Mouse (Mus musculus) CH12.LX (cell line): ENCODE measurements around the gene Maml2. TPM values are rescaled to one million over a fixed set of nuclear protein-coding genes. Genes with fewer than 3 reads are reported as not detected.

Experiments
- DNase-seq: peaks from one replicate; pipeline ENCODE4 v3.0.0-alpha.2; 2013; ENCODE audit errors: extremely low read depth
- H3K27ac ChIP-seq: 2 replicates; pipeline ENCODE4 v1.5.1; 2012; ENCODE audit warnings: low read depth, mild to moderate bottlenecking, control low read depth, moderate library complexity; ENCODE audit not compliant: insufficient read depth
- H3K27me3 ChIP-seq: replicated peaks from 2 replicates; pipeline ENCODE3; 2012; ENCODE audit warnings: inconsistent platforms
- H3K36me3 ChIP-seq, 2 experiments: replicated peaks in 1 of 2; 2 replicates each; pipeline versions ENCODE3 to v1.6.1; 2012; ENCODE audit warnings: inconsistent platforms in 1 of 2, low read length in 1 of 2, mild to moderate bottlenecking in 1 of 2, mixed read lengths in 1 of 2, moderate library complexity in 1 of 2; ENCODE audit not compliant: control insufficient read depth in 1 of 2, insufficient read depth in 1 of 2
- H3K4me1 ChIP-seq, 2 experiments: 2 replicates each; pipeline ENCODE4 v1.6.1; 2012; ENCODE audit warnings: inconsistent platforms in 1 of 2, moderate library complexity in 1 of 2; ENCODE audit not compliant: insufficient read depth in 2 of 2, control insufficient read depth in 1 of 2
- H3K4me2 ChIP-seq: 2 replicates; pipeline ENCODE4 v1.6.1; 2012; ENCODE audit warnings: low read depth, mild to moderate bottlenecking, control low read depth; ENCODE audit not compliant: poor library complexity, insufficient read depth, severe bottlenecking
- H3K4me3 ChIP-seq, 3 experiments: fragments of 150-350 bp in 1 of 3; sonication (generic) in 1 of 3; replicated peaks in 1 of 3; 2 replicates each; pipeline versions ENCODE3 to v1.5.1; 2011 to 2012; ENCODE audit warnings: low read depth in 2 of 3, low read length in 2 of 3, mild to moderate bottlenecking in 2 of 3, moderate library complexity in 2 of 3, control low read depth in 1 of 3, improper control_type of control experiment in 1 of 3, inconsistent platforms in 1 of 3, mixed read lengths in 1 of 3; ENCODE audit not compliant: poor library complexity in 1 of 3
- H3K79me2 ChIP-seq: replicated peaks from 2 replicates; pipeline ENCODE4 v1.6.1; 2012; ENCODE audit warnings: mild to moderate bottlenecking, moderate library complexity; ENCODE audit not compliant: control insufficient read depth, poor library complexity, insufficient read depth, severe bottlenecking; ENCODE audit errors: extremely low read depth
- H3K9ac ChIP-seq: 2 replicates; pipeline ENCODE4 v1.6.1; 2012; ENCODE audit warnings: low read depth, mild to moderate bottlenecking, control low read depth, moderate library complexity; ENCODE audit not compliant: insufficient read depth
- H3K9me3 ChIP-seq: replicated peaks from 2 replicates; pipeline ENCODE3; 2012; ENCODE audit warnings: low read length, inconsistent platforms, mixed read lengths
- BHLHE40 ChIP-seq: IDR thresholded peaks from 2 replicates; pipeline ENCODE4 v1.6.1; 2011; ENCODE audit warnings: mild to moderate bottlenecking, low read depth, low read length, improper control_type of control experiment
- CHD1 ChIP-seq: IDR thresholded peaks from 2 replicates; pipeline ENCODE4 v1.6.1; 2012; ENCODE audit warnings: low read depth, low read length, improper control_type of control experiment, inconsistent platforms
- CHD2 ChIP-seq: IDR thresholded peaks from 2 replicates; pipeline ENCODE4 v1.6.1; 2011; ENCODE audit warnings: low read length, improper control_type of control experiment
- CTCF ChIP-seq, 2 experiments: IDR thresholded peaks in 1 of 2; conservative IDR thresholded peaks in 1 of 2; 2 replicates each; pipeline ENCODE4 v1.5.1; 2011 to 2012; ENCODE audit warnings: low read depth in 2 of 2, low read length in 2 of 2, improper control_type of control experiment in 1 of 2, inconsistent platforms in 1 of 2, mild to moderate bottlenecking in 1 of 2, moderate library complexity in 1 of 2
- E2F4 ChIP-seq: IDR thresholded peaks from 2 replicates; pipeline ENCODE4 v1.6.1; 2011; ENCODE audit warnings: low read depth, low read length, improper control_type of control experiment; ENCODE audit not compliant: insufficient replicate concordance
- ELF1 ChIP-seq: IDR thresholded peaks from 2 replicates; pipeline ENCODE4 v1.6.1; 2014; ENCODE audit warnings: low read depth, mild to moderate bottlenecking, inconsistent platforms, low read length, improper control_type of control experiment
- EP300 ChIP-seq: IDR thresholded peaks from 2 replicates; pipeline ENCODE4 v1.6.1; 2011; ENCODE audit warnings: low read length, improper control_type of control experiment
- ETS1 ChIP-seq: conservative IDR thresholded peaks from 2 replicates; pipeline ENCODE4 v1.6.1; 2012; ENCODE audit warnings: low read depth, mild to moderate bottlenecking, inconsistent platforms, low read length, improper control_type of control experiment, moderate library complexity
- HCFC1 ChIP-seq: IDR thresholded peaks from 2 replicates; pipeline ENCODE4 v1.6.1; 2012; ENCODE audit warnings: low read depth, mild to moderate bottlenecking, inconsistent platforms, low read length, improper control_type of control experiment
- IRF4 ChIP-seq: IDR thresholded peaks from 2 replicates; pipeline ENCODE4 v1.6.1; 2014; ENCODE audit warnings: low read depth, mild to moderate bottlenecking, inconsistent platforms, low read length, improper control_type of control experiment
- JUN ChIP-seq: IDR thresholded peaks from 2 replicates; pipeline ENCODE4 v1.6.1; 2011; ENCODE audit warnings: low read depth, mild to moderate bottlenecking, low read length, improper control_type of control experiment, moderate library complexity; ENCODE audit not compliant: insufficient read depth
- JUND ChIP-seq: conservative IDR thresholded peaks from 2 replicates; pipeline ENCODE4 v1.6.1; 2011; ENCODE audit warnings: low read depth, low read length, improper control_type of control experiment
- KAT2A ChIP-seq: IDR thresholded peaks from 2 replicates; pipeline ENCODE4 v1.6.1; 2012; ENCODE audit warnings: low read length, improper control_type of control experiment, inconsistent platforms; ENCODE audit not compliant: insufficient replicate concordance
- MAFK ChIP-seq: IDR thresholded peaks from 2 replicates; pipeline ENCODE4 v1.6.1; 2011; ENCODE audit warnings: low read length, improper control_type of control experiment; ENCODE audit not compliant: insufficient replicate concordance
- MAX ChIP-seq: IDR thresholded peaks from 2 replicates; pipeline ENCODE4 v1.6.1; 2011; ENCODE audit warnings: low read length, improper control_type of control experiment
- MAZ ChIP-seq: IDR thresholded peaks from 2 replicates; pipeline ENCODE4 v1.6.1; 2012; ENCODE audit warnings: low read depth, mild to moderate bottlenecking, inconsistent platforms, low read length, improper control_type of control experiment, moderate library complexity
- MEF2A ChIP-seq: IDR thresholded peaks from 2 replicates; pipeline ENCODE4 v1.6.1; 2014; ENCODE audit warnings: low read depth, mild to moderate bottlenecking, inconsistent platforms, low read length, improper control_type of control experiment, borderline replicate concordance
- MXI1 ChIP-seq: IDR thresholded peaks from 2 replicates; pipeline ENCODE4 v1.6.1; 2011; ENCODE audit warnings: mild to moderate bottlenecking, low read depth, low read length, improper control_type of control experiment
- MYC ChIP-seq: IDR thresholded peaks from 2 replicates; pipeline ENCODE4 v1.6.1; 2011; ENCODE audit warnings: low read depth, mild to moderate bottlenecking, improper control_type of control experiment, low read length
- NELFE ChIP-seq: IDR thresholded peaks from 2 replicates; pipeline ENCODE4 v1.6.1; 2011; ENCODE audit warnings: low read depth, low read length, improper control_type of control experiment
- NRF1 ChIP-seq: IDR thresholded peaks from 2 replicates; pipeline ENCODE4 v1.6.1; 2014; ENCODE audit warnings: low read depth, mild to moderate bottlenecking, inconsistent platforms, low read length, improper control_type of control experiment, moderate library complexity
- PAX5 ChIP-seq: IDR thresholded peaks from 2 replicates; pipeline ENCODE4 v1.6.1; 2012; ENCODE audit warnings: low read length, inconsistent platforms, mixed read lengths
- POLR2A ChIP-seq: IDR thresholded peaks from 2 replicates; pipeline ENCODE4 v1.6.1; 2011; ENCODE audit warnings: low read depth, mild to moderate bottlenecking, improper control_type of control experiment, low read length
- POLR2AphosphoS2 ChIP-seq: IDR thresholded peaks from 2 replicates; pipeline ENCODE4 v1.6.1; 2011; ENCODE audit warnings: low read depth, low read length, improper control_type of control experiment
- RAD21 ChIP-seq: IDR thresholded peaks from 2 replicates; pipeline ENCODE4 v1.6.1; 2011; ENCODE audit warnings: low read depth, mild to moderate bottlenecking, low read length, improper control_type of control experiment, moderate library complexity
- RCOR1 ChIP-seq: conservative IDR thresholded peaks from 2 replicates; pipeline ENCODE4 v1.6.1; 2012; ENCODE audit warnings: low read depth, mild to moderate bottlenecking, inconsistent platforms, low read length, improper control_type of control experiment
- SIN3A ChIP-seq: IDR thresholded peaks from 2 replicates; pipeline ENCODE4 v1.6.1; 2012; ENCODE audit warnings: low read length, improper control_type of control experiment, inconsistent platforms
- SMC3 ChIP-seq: IDR thresholded peaks from 2 replicates; pipeline ENCODE4 v1.6.1; 2011; ENCODE audit warnings: low read depth, low read length, improper control_type of control experiment
- TBP ChIP-seq: conservative IDR thresholded peaks from 2 replicates; pipeline ENCODE4 v1.6.1; 2011; ENCODE audit warnings: low read depth, low read length, improper control_type of control experiment
- TCF12 ChIP-seq: IDR thresholded peaks from 2 replicates; pipeline ENCODE4 v1.6.1; 2014; ENCODE audit warnings: low read depth, mild to moderate bottlenecking, inconsistent platforms, low read length, improper control_type of control experiment
- USF1 ChIP-seq: IDR thresholded peaks from 2 replicates; pipeline ENCODE4 v1.6.1; 2014; ENCODE audit warnings: low read depth, mild to moderate bottlenecking, inconsistent platforms, low read length, improper control_type of control experiment
- USF2 ChIP-seq: conservative IDR thresholded peaks from 2 replicates; pipeline ENCODE4 v1.6.1; 2011; ENCODE audit warnings: low read depth, low read length, improper control_type of control experiment
- ZKSCAN1 ChIP-seq: IDR thresholded peaks from 2 replicates; pipeline ENCODE4 v1.6.1; 2012; ENCODE audit warnings: low read depth, inconsistent platforms, low read length, improper control_type of control experiment, borderline replicate concordance
- dilution Hi-C: fragments of 300-500 bp; cut with MboI; formaldehyde crosslinking; loops from 2 replicates; pipeline ENCODE4 v1.14.3; 2020; ENCODE audit warnings: low sequenced_read_pairs; ENCODE audit not compliant: extremely low pct_unique_long_range_greater_than_20kb, extremely low pct_ligation_motif_present
- in situ Hi-C: fragments of 300-500 bp; cut with MboI; formaldehyde crosslinking; loops from 3 replicates; pipeline ENCODE4 v1.14.3; 2019; ENCODE audit warnings: low sequenced_read_pairs, low pct_ligation_motif_present, low pct_unique_long_range_greater_than_20kb, mixed read lengths
- polyA plus RNA-seq: library from polyadenylated mRNA; unstranded; fragments of >175 nt; gene quantifications from 2 replicates; pipeline ENCODE4 v1.2.1, GENCODE M21; 2012; ENCODE audit warnings: low read depth; ENCODE audit not compliant: insufficient read length
- total RNA-seq, 2 experiments: library from RNA; depleted of rRNA; stranded (reverse); fragments of 300-350 nt in 1 of 2; fragments of >200 nt in 1 of 2; gene quantifications; 2 replicates each; pipeline ENCODE4 v1.2.3; 2012 to 2014

Gene Maml2
- total and polyA plus RNA-seq, 3 experiments: 5.9 to 9.1 (median 5.9) TPM

DNA sequence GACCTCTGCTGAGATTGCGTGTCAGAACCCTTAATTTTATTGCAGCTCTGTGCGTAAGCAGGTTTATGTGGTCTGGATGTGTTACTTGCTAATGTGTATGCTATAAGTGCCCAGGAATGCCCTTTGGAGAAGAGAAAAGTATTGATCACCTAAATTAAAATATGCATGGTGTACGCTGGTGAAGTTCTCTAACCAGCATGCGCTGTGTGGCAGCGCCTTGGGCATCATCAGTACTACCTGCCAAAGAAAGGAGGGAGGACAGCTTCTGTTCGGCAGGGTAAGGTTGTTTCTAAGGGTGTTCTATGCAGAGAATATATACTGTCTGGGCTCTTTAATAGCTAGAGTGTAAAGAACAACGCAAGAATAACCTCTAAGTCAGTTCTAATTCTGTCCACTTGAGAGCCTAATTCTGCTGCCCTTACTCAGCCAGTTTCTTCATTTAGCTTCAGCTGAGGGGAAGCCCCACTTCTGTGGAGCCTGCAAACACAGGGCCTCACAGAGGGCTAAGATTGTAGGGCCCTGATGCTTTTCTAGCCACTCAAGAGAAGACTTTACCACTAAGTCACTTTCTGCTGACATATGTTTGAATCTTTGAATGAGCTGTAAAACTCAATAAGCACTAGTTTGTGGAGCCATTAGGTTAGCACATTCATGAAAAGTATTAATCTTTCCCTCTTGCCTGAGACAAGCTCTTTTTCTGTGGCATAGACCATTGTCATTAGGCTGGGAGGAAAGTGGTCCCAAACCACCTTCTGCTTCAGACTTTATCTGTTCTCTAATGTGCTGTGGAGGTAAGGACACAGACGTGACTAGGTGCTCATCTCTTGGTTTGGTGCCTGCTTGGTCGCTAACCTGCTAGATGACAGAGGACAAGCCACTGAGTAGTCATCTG lies 3.4 kb downstream of the Maml2 start (continued):
- TF ChIP-seq SIN3A (peak; percentile 88), BHLHE40 (peak; percentile 61; the same call in 1 of the 2 replicates), JUN (no peak), RAD21 (peak; percentile 34), PAX5 (no peak), MAX (0 out of 2 replicates have a peak, but pooled peaks have one; percentile 18), CHD2 (no peak), TBP (0 out of 2 replicates have a peak, but pooled peaks have one; percentile 51), MXI1 (no peak; the same call in none of the 2 replicates), MAFK (peak; percentile 77; the same call in 1 of the 2 replicates)

- peaks cover 8 to 58% of the 10 kb centered on the region in 2 experiments for H3K4me1 ChIP-seq
- H3K9ac ChIP-seq: peak overlapping the region; percentile 56
- H3K36me3 ChIP-seq: peaks cover 0 to 6% of the 10 kb centered on the region in 2 experiments
- no peak for DNase-seq
- H3K79me2 ChIP-seq: peaks cover 54% of the 10 kb centered on the region
- H3K9me3 ChIP-seq: no peaks in the 10 kb centered on the region
- in situ Hi-C loops: no loop called here
- dilution Hi-C loops: no loop called here
- peak overlapping the region; percentile 35 to 89 (median 37) for H3K4me3 ChIP-seq
- H3K27ac ChIP-seq: peak overlapping the region; percentile 95
- H3K27me3 ChIP-seq: no peaks in the 10 kb centered on the region
- peak overlapping the region; percentile 97 for H3K4me2 ChIP-seq
- TF ChIP-seq MEF2A (peak; percentile 66), MAFK (no peak), MYC (peak; percentile 58; the same call in 1 of the 2 replicates), ZKSCAN1 (no peak), ETS1 (peak; percentile 51), RCOR1 (peak; percentile 72; the same call in 1 of the 2 replicates), MAZ (0 out of 2 replicates have a peak, but pooled peaks have one; percentile 30), TCF12 (peak; percentile 92), ELF1 (no peak), SIN3A (peak; percentile 85), KAT2A (no peak), EP300 (peak; percentile 88), SMC3 (no peak), TBP (0 out of 2 replicates have a peak, but pooled peaks have one; percentile 14), USF1 (no peak), E2F4 (no peak), JUN (peak; percentile 39; the same call in 1 of the 2 replicates), NRF1 (no peak), USF2 (no peak), MAX (no peak), JUND (peak; percentile 62; the same call in 1 of the 2 replicates), CHD2 (no peak), CTCF (conservative IDR thresholded peaks at IDR 0.05 in 1 of 2, IDR thresholded peaks at IDR 0.05 in 1 of 2; ENCODE audit: low read depth in 2 of 2, low read length in 2 of 2) (no peak), POLR2A (no peak), HCFC1 (0 out of 2 replicates have a peak, but pooled peaks have one; percentile 16), POLR2AphosphoS2 (no peak), IRF4 (peak; percentile 87), CHD1 (peak; percentile 13; the same call in 1 of the 2 replicates), NELFE (no peak), MXI1 (no peak), BHLHE40 (peak; percentile 49)
These were observed 4.5 kb downstream of the Maml2 start for GRCm38 (mm10) chr9:13302183-13302825.
